8 mouse cellular contexts compared by ENCODE assay signal in the genomic region with DNA sequence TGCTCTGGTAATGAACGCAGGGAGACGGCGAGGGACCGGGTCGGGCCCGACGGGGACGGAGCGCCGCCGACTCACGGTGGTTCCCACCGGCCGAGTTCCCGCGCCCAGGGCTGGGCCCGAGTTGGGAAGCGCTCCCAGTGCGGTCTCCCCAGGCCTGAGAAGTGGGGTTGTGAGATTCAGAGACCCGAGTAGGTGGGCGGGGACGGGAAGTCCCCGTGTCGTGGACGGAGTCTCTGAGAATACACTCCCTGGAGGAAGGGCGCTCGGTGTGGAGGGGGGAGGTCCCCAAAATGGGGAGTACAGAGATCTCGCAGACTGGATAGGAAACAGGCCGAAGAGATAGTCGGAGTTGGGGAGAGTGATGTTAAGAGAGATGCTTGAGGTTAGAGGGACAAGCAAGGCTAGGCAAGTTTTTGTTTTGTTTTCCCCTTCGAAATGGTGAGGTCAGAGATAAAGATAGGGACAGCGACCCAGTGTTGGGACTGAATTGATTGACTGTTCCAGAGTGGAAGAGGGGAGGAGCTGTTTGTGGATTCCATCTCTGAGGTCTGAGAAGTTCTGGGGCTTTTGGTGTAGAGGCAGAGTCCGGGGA. TPM values are rescaled to one million over a fixed set of nuclear protein-coding genes. Genes with fewer than 3 reads are reported as not detected.
DNase-seq lines count a peak whose midpoint lies in the region; ATAC-seq lines count a peak whose summit lies in the region.

No protein-coding gene starts in this region.

- H3K4me1 ChIP-seq in heart, embryonic 16.5 days (ENCODE audit: control insufficient read depth, insufficient read depth, low read length): peaks cover 9% of the 10 kb centered on the region
- H3K4me1 ChIP-seq in erythroblast, embryonic 14.5 days (ENCODE audit: control insufficient read depth): peaks cover 31% of the 10 kb centered on the region
- peaks cover 9% of the 10 kb centered on the region for H3K4me1 ChIP-seq in limb, embryonic 13.5 days
- H3K4me1 ChIP-seq in midbrain, embryonic 16.5 days (ENCODE audit: control insufficient read depth, insufficient read depth, low read length): peaks cover 21% of the 10 kb centered on the region

- H3K27me3 ChIP-seq in heart, embryonic 16.5 days (ENCODE audit: control insufficient read depth, insufficient read depth, low read length): no peaks in the 10 kb centered on the region
- no peaks in the 10 kb centered on the region for H3K27me3 ChIP-seq in erythroblast, embryonic 14.5 days (ENCODE audit: control insufficient read depth)
- no peaks in the 10 kb centered on the region for H3K27me3 ChIP-seq in limb, embryonic 13.5 days
- no peaks in the 10 kb centered on the region for H3K27me3 ChIP-seq in midbrain, embryonic 16.5 days (ENCODE audit: control insufficient read depth, insufficient read depth, low read depth, low read length)

- H3K36me3 ChIP-seq in heart, embryonic 16.5 days (ENCODE audit: control insufficient read depth, insufficient read depth): no peaks in the 10 kb centered on the region; the same call in 1 of the 2 replicates
- peaks cover 5% of the 10 kb centered on the region; the same call in 1 of the 2 replicates for H3K36me3 ChIP-seq in erythroblast, embryonic 14.5 days (ENCODE audit: control insufficient read depth)
- peaks cover 11% of the 10 kb centered on the region for H3K36me3 ChIP-seq in limb, embryonic 13.5 days
- H3K36me3 ChIP-seq in midbrain, embryonic 16.5 days (ENCODE audit: control insufficient read depth, insufficient read depth, low read length): no peaks in the 10 kb centered on the region

- H3K9ac ChIP-seq in heart, embryonic 16.5 days (ENCODE audit: low read length): peak overlapping the region; percentile 99
- H3K9ac ChIP-seq in limb, embryonic 13.5 days: peak overlapping the region; percentile 96
- peak overlapping the region; percentile 96 for H3K9ac ChIP-seq in midbrain, embryonic 16.5 days (ENCODE audit: low read depth, low read length)

- DNase-seq in heart, adult 9 months (ENCODE audit: low spot score in 2 of 2): no peak
- peak; percentile 76 for DNase-seq in MN1 (ENCODE audit: low spot score)
- no peak for DNase-seq in urinary bladder, postnatal 4 days (ENCODE audit: low spot score in 2 of 2)
- no peak for DNase-seq in urinary bladder, postnatal 36 days (ENCODE audit: low spot score in 2 of 2)

- peak; percentile 69 for ATAC-seq in heart, embryonic 16.5 days (replicated peaks; ENCODE audit: extremely low read depth, insufficient read depth, low FRiP score)
- ATAC-seq in limb, embryonic 13.5 days (ENCODE audit: low FRiP score, low read depth): peak; percentile 81
- ATAC-seq in midbrain, embryonic 16.5 days: peak; percentile 82

- H3K9me3 ChIP-seq in heart, embryonic 16.5 days (replicated peaks; ENCODE audit: control insufficient read depth, low read length): no peaks in the 10 kb centered on the region
- peaks cover 4% of the 10 kb centered on the region; the same call in 1 of the 2 replicates for H3K9me3 ChIP-seq in erythroblast, embryonic 14.5 days (ENCODE audit: control insufficient read depth, low read length)
- no peaks in the 10 kb centered on the region for H3K9me3 ChIP-seq in limb, embryonic 13.5 days
- H3K9me3 ChIP-seq in midbrain, embryonic 16.5 days (replicated peaks; ENCODE audit: control insufficient read depth, low read length, poor library complexity, severe bottlenecking): no peaks in the 10 kb centered on the region

- peak overlapping the region; percentile 70 for H3K4me2 ChIP-seq in heart, embryonic 16.5 days (ENCODE audit: low read depth, low read length)
- peak overlapping the region; percentile 71 for H3K4me2 ChIP-seq in limb, embryonic 13.5 days (replicated peaks)
- peak overlapping the region; percentile 87 for H3K4me2 ChIP-seq in midbrain, embryonic 16.5 days (ENCODE audit: low read length)

- peak overlapping the region; percentile 98 for H3K4me3 ChIP-seq in heart, embryonic 16.5 days (ENCODE audit: low read length)
- H3K4me3 ChIP-seq in erythroblast, embryonic 14.5 days (replicated peaks): peak overlapping the region; percentile 78
- H3K4me3 ChIP-seq in limb, embryonic 13.5 days: peak overlapping the region; percentile 94
- H3K4me3 ChIP-seq in midbrain, embryonic 16.5 days (ENCODE audit: low read depth, low read length): peak overlapping the region; percentile 96

- under 1% methylated on average over 33 of the region's 33 CpGs for WGBS in heart, embryonic 16.5 days
- WGBS in limb, embryonic 13.5 days: under 1% methylated on average over 33 of the region's 33 CpGs
- under 1% methylated on average over 30 of the region's 33 CpGs for WGBS in midbrain, embryonic 16.5 days

- peak overlapping the region; percentile 96 for H3K27ac ChIP-seq in heart, embryonic 16.5 days (ENCODE audit: low read length)
- H3K27ac ChIP-seq in limb, embryonic 13.5 days: peak overlapping the region; percentile 86
- peak overlapping the region; percentile 92 for H3K27ac ChIP-seq in midbrain, embryonic 16.5 days (ENCODE audit: low read length)

RNA-seq across cellular contexts. Expression of a gene that starts 0.5 kb away (rescaled TPM):
- 182 and 205 TPM in 2 replicates for polyA plus RNA-seq in heart, embryonic 16.5 days (2015; fragmentation: Nextera tagmentation; extraction: Ambion mirVana)
- polyA plus RNA-seq in erythroblast, embryonic 14.5 days (2012): 6.5 and 8.4 TPM in 2 replicates
- polyA plus RNA-seq in limb, embryonic 13.5 days (2015; fragmentation: Nextera tagmentation; extraction: Ambion mirVana): 192 and 205 TPM in 2 replicates
- polyA plus RNA-seq in midbrain, embryonic 16.5 days (2015; fragmentation: Nextera tagmentation; extraction: Ambion mirVana): 130 and 138 TPM in 2 replicates

RNA-seq across cellular contexts. Expression of a gene that starts 36.0 kb away (rescaled TPM):
- polyA plus RNA-seq in heart, embryonic 16.5 days (2015; fragmentation: Nextera tagmentation; extraction: Ambion mirVana): 541 and 624 TPM in 2 replicates
- 1.0 and 1.3 TPM in 2 replicates for polyA plus RNA-seq in erythroblast, embryonic 14.5 days (2012)
- polyA plus RNA-seq in limb, embryonic 13.5 days (2015; fragmentation: Nextera tagmentation; extraction: Ambion mirVana): 240 and 244 TPM in 2 replicates
- 362 and 402 TPM in 2 replicates for polyA plus RNA-seq in midbrain, embryonic 16.5 days (2015; fragmentation: Nextera tagmentation; extraction: Ambion mirVana)

Comparison
In these comparisons a context has a peak if more than half of its experiments do, and no peak if none do; other contexts are left out.
1. RNA of a gene that starts 0.5 kb away (polyA plus RNA-seq): 182 to 205 TPM in heart, embryonic 16.5 days, 192 to 205 TPM in limb, embryonic 13.5 days and 130 to 138 TPM in midbrain, embryonic 16.5 days; 6.5 to 8.4 TPM in erythroblast, embryonic 14.5 days; every median in the first group is over 10 times any median in the second.
2. RNA of a gene that starts 36.0 kb away (polyA plus RNA-seq): 541 to 624 TPM in heart, embryonic 16.5 days, 362 to 402 TPM in midbrain, embryonic 16.5 days and 240 to 244 TPM in limb, embryonic 13.5 days; 1.0 to 1.3 TPM in erythroblast, embryonic 14.5 days; every median in the first group is over 100 times any median in the second.
3. Peak in every context shown above with its lines, with median percentiles within 50 percentile points of each other: ATAC-seq, H3K27ac ChIP-seq, H3K4me2 ChIP-seq, H3K4me3 ChIP-seq and H3K9ac ChIP-seq.